ENCODE assay signal across 7 mouse cellular contexts in the genomic region with DNA sequence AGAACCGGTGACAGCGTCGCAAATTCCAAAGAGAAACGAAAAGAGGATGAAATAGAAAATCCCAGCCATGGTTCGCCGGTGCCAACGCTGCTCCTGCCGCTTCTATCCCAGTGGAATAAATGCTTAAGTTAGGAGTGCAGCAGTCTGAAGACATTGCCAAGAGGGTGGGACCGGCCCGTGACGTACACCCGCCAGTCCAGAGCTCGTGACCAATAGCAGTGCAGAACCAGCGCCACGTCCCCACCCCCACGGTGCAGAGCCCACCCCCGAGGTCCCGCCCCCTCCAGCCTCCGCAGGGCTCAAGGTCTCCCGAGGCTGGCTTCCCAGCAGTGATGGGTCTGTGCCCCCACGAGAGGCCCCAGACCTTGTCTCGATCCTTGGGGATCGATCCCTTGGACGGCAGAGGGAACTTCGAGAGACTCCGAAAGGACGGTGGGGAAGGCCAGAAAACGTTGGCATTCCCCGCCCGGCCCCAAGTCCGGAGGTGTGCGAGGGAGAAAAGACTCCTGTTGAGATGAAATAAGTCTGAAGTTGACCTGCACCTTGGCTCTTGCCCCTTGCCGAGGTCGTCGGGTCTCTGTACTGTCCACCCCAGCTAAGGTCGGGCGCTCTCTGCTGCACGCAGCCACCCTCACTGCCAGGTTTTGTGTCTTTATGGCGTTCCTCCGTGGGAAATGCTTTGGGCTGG. TPM values are rescaled to one million over a fixed set of nuclear protein-coding genes. Genes with fewer than 3 reads are reported as not detected.
DNase-seq lines count a peak whose midpoint lies in the region; ATAC-seq and TF ChIP-seq lines count a peak whose summit lies in the region.

Gene Epha4, minus strand, starts transcription at position 126 of the 688 bp plus-strand sequence.

- peak within 1 kb of the TSS; percentile 93 for H3K4me2 ChIP-seq in embryonic facial prominence, embryonic 13.5 days
- H3K4me2 ChIP-seq in limb, embryonic 11.5 days (ENCODE audit: low read depth, severe bottlenecking): peak within 1 kb of the TSS; percentile 85
- peak within 1 kb of the TSS; percentile 87 for H3K4me2 ChIP-seq in midbrain, embryonic 11.5 days

- peaks cover 21% of the 10 kb centered on the region for H3K27me3 ChIP-seq in embryonic facial prominence, embryonic 13.5 days
- no peaks in the 10 kb centered on the region for H3K27me3 ChIP-seq in heart, adult 2 months (ENCODE audit: control insufficient read depth, insufficient read depth, low read length)
- H3K27me3 ChIP-seq in limb, embryonic 11.5 days (ENCODE audit: control insufficient read depth, insufficient read depth, low read length): no peaks in the 10 kb centered on the region
- H3K27me3 ChIP-seq in midbrain, embryonic 11.5 days (ENCODE audit: control insufficient read depth, insufficient read depth, low read length): peaks cover 2% of the 10 kb centered on the region; the same call in 1 of the 2 replicates

- peak within 1 kb of the TSS; percentile 92 for H3K27ac ChIP-seq in embryonic facial prominence, embryonic 13.5 days
- peak within 1 kb of the TSS; percentile 77 for H3K27ac ChIP-seq in heart, adult 2 months
- H3K27ac ChIP-seq in limb, embryonic 11.5 days (replicated peaks; ENCODE audit: low read depth, low read length): peak within 1 kb of the TSS; percentile 82
- H3K27ac ChIP-seq in midbrain, embryonic 11.5 days (ENCODE audit: low read depth, low read length): peak within 1 kb of the TSS; percentile 81

- ATAC-seq in embryonic facial prominence, embryonic 13.5 days (ENCODE audit: insufficient number of reproducible peaks, insufficient read depth, low FRiP score, low TSS enrichment, low read depth): peak; percentile 91
- peak; percentile 98 for ATAC-seq in limb, embryonic 11.5 days (ENCODE audit: insufficient number of reproducible peaks, low FRiP score, low TSS enrichment, low read depth)
- ATAC-seq in midbrain, embryonic 11.5 days (ENCODE audit: low FRiP score): peak; percentile 92

- peaks cover 37% of the 10 kb centered on the region for H3K4me1 ChIP-seq in embryonic facial prominence, embryonic 13.5 days
- H3K4me1 ChIP-seq in heart, adult 2 months (ENCODE audit: control insufficient read depth, insufficient read depth, low read length): no peaks in the 10 kb centered on the region; the same call in 1 of the 2 replicates
- H3K4me1 ChIP-seq in limb, embryonic 11.5 days (ENCODE audit: control insufficient read depth, insufficient read depth, low read length): peaks cover 15% of the 10 kb centered on the region
- peaks cover 31% of the 10 kb centered on the region for H3K4me1 ChIP-seq in midbrain, embryonic 11.5 days (ENCODE audit: control insufficient read depth, insufficient read depth, low read length)

- H3K9me3 ChIP-seq in embryonic facial prominence, embryonic 13.5 days: no peaks in the 10 kb centered on the region
- no peaks in the 10 kb centered on the region for H3K9me3 ChIP-seq in limb, embryonic 11.5 days (ENCODE audit: control insufficient read depth, low read length)
- no peaks in the 10 kb centered on the region for H3K9me3 ChIP-seq in midbrain, embryonic 11.5 days (ENCODE audit: control insufficient read depth, low read length)

- no peak for TF ChIP-seq EP300 in heart, adult 2 months (IDR thresholded peaks at IDR 0.05; ENCODE audit: insufficient read depth, low read depth, low read length)

- H3K79me2 ChIP-seq in heart, adult 2 months (replicated peaks; ENCODE audit: control insufficient read depth, insufficient read depth, low read length): no peaks in the 10 kb centered on the region

- intact Hi-C loops in heart, adult 2 months (cut with DNase I): loop anchor here (5.0 to 10.0 kb wide), 8 partner anchors 78 to 1520 kb away; no protein-coding TSS in a partner anchor

- TF ChIP-seq POLR2A in heart, adult 2 months (IDR thresholded peaks at IDR 0.05; ENCODE audit: insufficient read depth, low read depth, low read length): peak; percentile 94

- DNase-seq in brain, adult 2 months (ENCODE audit: low read depth, low spot score): peak; percentile 95
- peak; percentile 92 for DNase-seq in heart, adult 2 months
- DNase-seq in kidney, adult 8-10 months: peak; percentile 93 to 94
- peak; percentile 93 for DNase-seq in limb, embryonic 11.5 days (ENCODE audit: low spot score)
- DNase-seq in midbrain, embryonic 11.5 days (ENCODE audit: low spot score, missing footprints): peak; percentile 98
- DNase-seq in spleen, postnatal 4 days (ENCODE audit: low spot score in 2 of 2): peak; percentile 62 to 70

- peak within 1 kb of the TSS; percentile 73 for H3K4me3 ChIP-seq in embryonic facial prominence, embryonic 13.5 days
- peak within 1 kb of the TSS; percentile 85 for H3K4me3 ChIP-seq in heart, adult 2 months
- H3K4me3 ChIP-seq in limb, embryonic 11.5 days (ENCODE audit: low read depth, low read length): peak within 1 kb of the TSS; percentile 78
- H3K4me3 ChIP-seq in midbrain, embryonic 11.5 days (ENCODE audit: low read depth, low read length): peak within 1 kb of the TSS; percentile 74

- no peak for TF ChIP-seq CTCF in heart, adult 2 months (IDR thresholded peaks at IDR 0.05)

- H3K9ac ChIP-seq in embryonic facial prominence, embryonic 13.5 days: peak within 1 kb of the TSS; percentile 89
- peak within 1 kb of the TSS; percentile 71 for H3K9ac ChIP-seq in heart, adult 2 months (ENCODE audit: low read depth, low read length)
- H3K9ac ChIP-seq in limb, embryonic 11.5 days (ENCODE audit: low read length): peak within 1 kb of the TSS; percentile 92
- peak within 1 kb of the TSS; percentile 80 for H3K9ac ChIP-seq in midbrain, embryonic 11.5 days (ENCODE audit: low read length)

- WGBS in embryonic facial prominence, embryonic 13.5 days: under 1% methylated on average over 40 of the region's 40 CpGs
- 1% methylated on average over 40 of the region's 40 CpGs for WGBS in heart, adult 2 months
- 0% methylated on average over 40 of the region's 40 CpGs for WGBS in limb, embryonic 11.5 days
- WGBS in midbrain, embryonic 11.5 days: under 1% methylated on average over 40 of the region's 40 CpGs

- H3K36me3 ChIP-seq in embryonic facial prominence, embryonic 13.5 days: peaks cover 7% of the 10 kb centered on the region; the same call in 1 of the 2 replicates
- peaks cover 5% of the 10 kb centered on the region for H3K36me3 ChIP-seq in heart, adult 2 months (ENCODE audit: control insufficient read depth, insufficient read depth, low read length)
- no peaks in the 10 kb centered on the region; the same call in 1 of the 2 replicates for H3K36me3 ChIP-seq in limb, embryonic 11.5 days (ENCODE audit: control insufficient read depth, insufficient read depth, low read length)
- H3K36me3 ChIP-seq in midbrain, embryonic 11.5 days (ENCODE audit: control insufficient read depth, insufficient read depth, low read length): no peaks in the 10 kb centered on the region

RNA-seq across cellular contexts. Expression of gene Epha4, which starts in this region (rescaled TPM):
- 65.9 and 70.7 TPM in 2 replicates for polyA plus RNA-seq in embryonic facial prominence, embryonic 13.5 days (2015; fragmentation: Nextera tagmentation; extraction: Ambion mirVana)
- 10 to 100 TPM; 25.4 to 45.5 TPM for total RNA-seq in heart, adult 2 months (2021)
- 28.4 and 62.6 TPM in 2 replicates for polyA plus RNA-seq in heart, adult 2 months (2012; rRNA removed)
- polyA plus RNA-seq in limb, embryonic 11.5 days (2014; fragmentation: Nextera tagmentation; extraction: Ambion mirVana): 41.9 and 52.3 TPM in 2 replicates
- polyA plus RNA-seq in midbrain, embryonic 11.5 days (2014; fragmentation: Nextera tagmentation; extraction: Ambion mirVana): 19.4 and 24.4 TPM in 2 replicates

Comparison
In these comparisons a context has a peak if more than half of its experiments do, and no peak if none do; other contexts are left out.
1. Peak in every context shown above with its lines: DNase-seq, ATAC-seq, H3K4me3 ChIP-seq and H3K27ac ChIP-seq.